Mouse (Mus musculus) kidney, adult 2 months (tissue): ENCODE measurements around the gene Zfp760.

Source experiments
- CTCF ChIP-seq: fragments of 200-500 bp; conservative IDR thresholded peaks from 2 replicates; pipeline ENCODE4 v1.5.1; 2011; ENCODE audit warnings: low read depth, mild to moderate bottlenecking, control low read depth, low read length, moderate library complexity, mixed read lengths; ENCODE audit not compliant: insufficient read depth, insufficient read length
- POLR2A ChIP-seq: fragments of 200-500 bp; IDR thresholded peaks from one replicate; pipeline ENCODE4 v1.6.1; 2011; ENCODE audit warnings: low read depth, low read length, control low read depth

GRCm38 (mm10) chr17:21753342-21754208, 46.0 kb downstream of the Zfp760 start:
- TF ChIP-seq POLR2A (peak; percentile 7), CTCF (no peak)
